Mouse (Mus musculus): ENCODE results near the gene Slc39a8.

Gene Slc39a8

DNA sequence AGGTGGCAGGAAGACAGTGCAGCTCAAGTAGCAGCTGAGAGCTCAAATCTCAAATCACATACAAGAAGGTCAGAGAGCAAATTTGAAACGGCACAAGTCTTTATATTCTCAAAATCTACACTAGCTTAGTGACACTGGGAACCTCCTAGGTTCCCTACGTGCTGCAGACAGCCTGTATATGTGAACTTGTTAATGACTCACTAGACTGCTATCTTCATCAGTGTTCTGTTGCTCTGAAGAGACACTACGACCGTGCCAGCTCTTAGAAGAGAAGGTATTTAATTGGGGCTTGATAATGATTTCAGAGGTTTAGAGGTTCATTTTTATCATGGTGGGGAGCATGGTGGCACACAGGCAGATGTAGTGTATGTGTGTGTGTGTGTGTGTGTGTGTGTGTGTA is 94.2 kb downstream of the Slc39a8 start:
- DNase-seq: no peak

DNA sequence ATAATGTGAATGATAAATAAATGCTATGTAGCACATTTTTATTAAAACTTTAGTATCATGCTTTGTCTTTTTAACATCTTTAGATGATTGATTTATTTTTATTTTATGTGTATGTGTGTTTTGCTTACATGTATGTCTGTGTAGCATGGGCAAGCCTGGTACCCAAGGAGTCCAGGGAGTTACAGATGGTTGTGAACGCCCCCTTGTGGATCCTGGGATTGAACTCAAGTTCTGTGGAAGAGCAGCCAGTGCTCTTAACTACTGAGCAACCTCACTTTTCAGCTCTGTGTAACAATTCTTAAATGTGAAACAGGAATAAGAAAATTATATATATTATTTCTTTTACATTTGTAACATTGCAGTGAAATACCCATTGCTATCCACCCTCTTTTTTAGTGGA is 101.7 kb downstream of the Slc39a8 start:
- DNase-seq: peak; percentile 28

DNA sequence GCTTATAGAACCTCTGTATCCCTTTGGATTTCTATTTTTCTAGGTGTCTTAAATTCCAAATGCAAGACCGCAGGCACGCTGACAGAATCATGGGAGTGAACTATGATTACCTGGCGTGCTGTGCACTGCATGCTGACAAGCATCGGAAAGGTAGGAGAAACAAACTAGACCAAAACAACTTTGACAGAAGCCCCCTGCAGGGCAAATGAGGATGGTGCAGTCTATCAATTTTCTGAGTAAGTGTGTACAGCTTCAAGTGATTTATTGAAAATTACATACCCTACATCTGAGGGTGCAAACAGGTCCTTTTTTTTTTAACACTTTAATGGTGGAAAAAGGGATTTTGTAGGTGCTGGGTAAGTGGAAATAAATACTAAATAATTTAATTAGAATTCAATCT is 103.1 kb downstream of the Slc39a8 start:
- peak; percentile 44 for DNase-seq

DNA sequence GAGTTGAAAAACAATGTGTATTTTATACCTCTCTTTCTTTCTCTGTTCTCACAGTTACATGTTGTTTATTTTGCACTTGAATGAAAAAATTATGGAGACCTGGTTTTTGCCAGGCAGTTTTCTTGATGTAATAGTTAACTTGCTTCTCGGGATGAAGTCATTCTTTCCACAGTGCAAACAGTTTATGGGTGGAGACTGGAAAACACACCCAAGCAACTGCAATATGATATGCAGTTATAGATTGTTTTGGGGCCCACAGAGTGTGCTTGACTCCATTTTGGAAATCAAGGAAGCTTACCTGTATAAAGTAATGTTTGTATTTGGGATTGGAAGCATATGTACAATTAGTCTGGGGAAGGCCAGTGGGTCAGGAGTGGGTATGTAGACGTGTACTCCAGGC is 112.4 kb downstream of the Slc39a8 start:
- no peak for DNase-seq
